Mouse (Mus musculus) midbrain, embryonic 13.5 days (tissue): Measurements from ENCODE around the gene Gm14085. TPM values are rescaled to one million over a fixed set of nuclear protein-coding genes. Genes with fewer than 3 reads are reported as not detected.
"Not testable (repeated sequence)": the region's sequence is repeated elsewhere in the genome, so short reads cannot be mapped to it uniquely, and the experiment has no call there.

Source experiments
- ATAC-seq: fragments of 200-750 bp; cut with Nextera tagmentation; 2 replicates; pipeline ENCODE4 v1.8.0; 2017; ENCODE audit warnings: mild to moderate bottlenecking, moderate TSS enrichment, moderate library complexity
- H3K27ac ChIP-seq: fragments of 300-500 bp; sonication (generic); 2 replicates; pipeline ENCODE4 v1.5.1; 2015; ENCODE audit warnings: inconsistent platforms, mild to moderate bottlenecking, moderate library complexity
- H3K27me3 ChIP-seq: fragments of 300-500 bp; sonication (generic); 2 replicates; pipeline ENCODE4 v1.6.1; 2015; ENCODE audit warnings: mild to moderate bottlenecking, inconsistent platforms
- H3K36me3 ChIP-seq: fragments of 300-500 bp; sonication (generic); 2 replicates; pipeline ENCODE4 v1.6.1; 2015; ENCODE audit warnings: mild to moderate bottlenecking, inconsistent platforms
- H3K4me1 ChIP-seq: fragments of 300-500 bp; sonication (generic); replicated peaks from 2 replicates; pipeline ENCODE4 v1.6.1; 2015; ENCODE audit warnings: inconsistent platforms
- H3K4me2 ChIP-seq: fragments of 300-500 bp; sonication (generic); replicated peaks from 2 replicates; pipeline ENCODE4 v1.6.1; 2015; ENCODE audit warnings: moderate library complexity, mild to moderate bottlenecking, inconsistent platforms
- H3K4me3 ChIP-seq: fragments of 300-500 bp; sonication (generic); replicated peaks from 2 replicates; pipeline ENCODE4 v1.5.1; 2015; ENCODE audit warnings: mild to moderate bottlenecking, inconsistent platforms
- H3K9ac ChIP-seq: fragments of 300-500 bp; sonication (generic); replicated peaks from 2 replicates; pipeline ENCODE4 v1.6.1; 2015; ENCODE audit warnings: mild to moderate bottlenecking, inconsistent platforms
- H3K9me3 ChIP-seq: fragments of 300-500 bp; sonication (generic); 2 replicates; pipeline ENCODE4 v1.6.1; 2016; ENCODE audit warnings: mild to moderate bottlenecking, inconsistent platforms
- WGBS: fragments of 180-500 bp; shearing (Covaris S2); methylation state at CpG from one replicate; pipeline ENCODE4 v1.1.7; 2015; 5-methylcytosine and 5-hydroxymethylcytosine counted together
- polyA plus RNA-seq: library from polyadenylated mRNA; unstranded; fragments of >200 nt; fragmentation: Nextera tagmentation; extraction: Ambion mirVana; gene quantifications from 2 replicates; pipeline ENCODE4 v1.2.1, GENCODE M21; 2015

Gene Gm14085
- not detected in 2 replicates for polyA plus RNA-seq

DNA sequence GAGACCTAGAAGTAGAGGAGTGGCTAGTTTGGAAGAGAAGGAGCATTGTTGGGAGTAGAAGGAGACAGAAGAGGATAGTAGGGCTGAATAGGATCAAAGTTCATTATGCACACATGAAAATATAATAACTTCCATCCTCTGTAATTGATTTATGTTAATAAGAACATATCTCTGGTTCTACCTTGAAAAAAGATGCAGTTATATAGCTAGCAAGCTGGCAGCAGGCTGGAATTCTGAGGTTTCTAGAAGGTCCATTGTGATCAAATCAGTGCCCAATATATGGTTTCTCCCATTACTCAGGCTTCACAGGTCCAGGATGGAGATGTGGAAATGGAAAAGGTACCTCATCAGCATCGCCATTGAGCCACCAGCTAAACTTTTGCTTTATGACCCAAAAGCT is at the start of gene Gm14085:
Gm14085 (plus strand) TSS at position 301 of the 400 bp plus-strand sequence.
- Histone ChIP-seq H3K27ac (no peak within 1 kb of the TSS), H3K4me2 (no peak within 1 kb of the TSS), H3K4me1 (no peaks in the 10 kb centered on the region), H3K27me3 (no peaks in the 10 kb centered on the region), H3K36me3 (no peaks in the 10 kb centered on the region), H3K9me3 (no peaks in the 10 kb centered on the region), H3K4me3 (no peak within 1 kb of the TSS), H3K9ac (no peak within 1 kb of the TSS)
- no peak for ATAC-seq
- WGBS: 88% methylated on average over 1 of the region's 1 CpGs

DNA sequence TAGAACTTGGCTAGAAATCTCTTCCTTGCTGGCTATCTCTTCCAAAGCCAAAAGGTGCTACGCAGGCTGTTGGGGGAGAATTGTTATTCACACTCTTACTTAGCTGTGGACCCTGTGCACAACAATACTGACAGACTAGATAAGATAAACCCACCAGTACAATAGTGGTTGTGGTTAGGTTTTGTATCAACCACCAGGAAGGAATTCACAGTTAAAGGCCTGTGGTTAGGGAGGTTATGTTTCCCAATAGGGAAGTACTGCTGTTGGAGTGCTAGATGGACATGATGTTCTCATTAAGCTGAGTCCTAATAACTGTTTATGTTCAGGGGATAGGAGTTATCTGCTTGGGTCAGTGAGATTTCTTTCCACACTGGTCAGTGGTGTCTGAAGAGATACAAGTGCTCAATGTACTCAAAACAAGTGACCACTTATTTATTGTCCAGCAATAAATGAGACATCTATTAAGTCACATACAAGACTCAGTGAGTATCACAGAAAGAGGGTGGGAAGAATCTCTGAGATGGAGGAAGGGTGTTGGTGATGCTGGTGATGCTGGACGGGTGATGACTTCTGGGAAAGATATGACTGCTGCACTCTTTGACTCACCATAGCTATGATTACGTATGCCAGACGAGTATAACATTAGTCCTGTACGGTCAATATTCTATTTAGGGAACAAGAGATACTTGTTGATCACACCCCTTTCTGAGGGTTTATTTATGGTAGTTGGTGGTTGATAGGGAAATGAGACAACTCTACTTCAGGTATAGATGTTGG is 45.8 kb upstream of the Gm14085 start:
- H3K4me2 ChIP-seq, H3K36me3 ChIP-seq, H3K4me3 ChIP-seq, H3K9me3 ChIP-seq, H3K9ac ChIP-seq, H3K4me1 ChIP-seq, H3K27ac ChIP-seq, H3K27me3 ChIP-seq, ATAC-seq: not testable (repeated sequence)
- 95% methylated on average over 5 of the region's 5 CpGs for WGBS

DNA sequence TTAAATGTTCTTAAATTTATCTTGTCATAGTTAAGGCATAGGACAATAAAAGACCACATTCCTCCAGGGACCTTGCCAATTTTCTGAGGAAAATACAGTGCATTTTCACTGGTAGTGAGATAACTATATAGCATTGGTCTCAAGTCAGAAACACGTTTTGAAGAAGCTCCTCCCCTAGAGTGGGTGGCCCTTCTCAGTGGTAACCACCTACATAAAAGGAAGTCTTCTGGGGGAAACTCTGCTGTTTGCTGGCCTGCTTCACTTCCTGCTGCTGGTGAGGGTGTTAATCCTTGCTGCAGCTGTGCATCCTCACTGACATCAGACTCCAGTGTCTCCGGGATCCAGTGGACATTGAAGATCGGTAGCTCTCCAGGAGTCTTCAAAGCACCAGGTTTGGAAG is 44.2 kb upstream of the Gm14085 start:
- H3K36me3 ChIP-seq, H3K4me1 ChIP-seq, H3K4me3 ChIP-seq, H3K4me2 ChIP-seq, H3K9me3 ChIP-seq, H3K27ac ChIP-seq, ATAC-seq, H3K9ac ChIP-seq, H3K27me3 ChIP-seq: not testable (repeated sequence)
- WGBS: 7% methylated on average over 1 of the region's 3 CpGs

DNA sequence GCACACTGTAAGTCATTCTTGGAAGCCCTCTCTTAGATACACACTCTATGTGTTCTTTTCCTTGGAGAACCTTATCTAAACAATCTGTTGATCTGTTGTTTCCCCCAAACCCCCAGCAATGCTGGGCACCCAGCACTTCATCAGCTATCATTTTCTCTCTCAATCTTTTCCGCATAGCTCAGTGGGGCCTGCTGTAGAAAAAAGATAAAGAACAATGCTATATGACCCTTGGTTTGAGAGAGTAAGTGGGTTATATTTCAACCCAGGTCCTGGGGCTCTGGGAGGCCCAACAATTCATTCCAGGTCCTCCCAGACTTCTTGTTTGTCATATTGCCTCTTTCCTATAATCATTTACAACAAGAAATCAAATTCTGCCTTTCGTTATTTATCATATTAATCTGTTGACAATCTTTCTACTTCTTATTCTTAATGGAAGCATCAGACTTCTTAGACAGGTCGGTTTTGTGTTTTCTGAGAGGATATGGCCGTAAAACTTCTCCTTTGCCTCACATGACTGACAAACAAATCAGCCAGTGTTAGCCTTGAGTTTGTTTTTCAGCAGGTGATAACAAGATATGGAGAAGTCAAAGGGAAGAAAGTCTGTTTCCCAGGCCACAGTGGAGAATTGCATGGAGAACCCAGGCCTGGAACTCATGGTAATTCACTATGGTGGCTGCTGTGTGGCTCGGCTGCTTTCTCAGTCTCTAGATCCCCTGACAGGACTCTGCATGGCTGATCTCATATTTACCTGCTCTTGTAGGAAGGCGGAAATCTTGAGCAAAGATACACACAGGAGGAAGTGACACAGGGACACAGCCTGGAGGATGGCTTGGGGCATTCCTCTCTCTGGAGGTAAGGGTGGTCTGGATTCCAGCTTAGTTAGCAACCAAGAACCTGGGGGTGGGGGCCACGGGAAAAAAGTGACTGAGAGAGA is 43.5 kb upstream of the Gm14085 start:
- no peaks in the 10 kb centered on the region for H3K36me3 ChIP-seq
- ATAC-seq: no peak
- no peak overlapping the region for H3K4me3 ChIP-seq
- H3K4me1 ChIP-seq: no peaks in the 10 kb centered on the region
- no peaks in the 10 kb centered on the region for H3K27me3 ChIP-seq
- WGBS: 89% methylated on average over 7 of the region's 7 CpGs
- no peak overlapping the region for H3K9ac ChIP-seq
- no peaks in the 10 kb centered on the region for H3K9me3 ChIP-seq
- no peak overlapping the region for H3K4me2 ChIP-seq
- H3K27ac ChIP-seq: no peak overlapping the region

DNA sequence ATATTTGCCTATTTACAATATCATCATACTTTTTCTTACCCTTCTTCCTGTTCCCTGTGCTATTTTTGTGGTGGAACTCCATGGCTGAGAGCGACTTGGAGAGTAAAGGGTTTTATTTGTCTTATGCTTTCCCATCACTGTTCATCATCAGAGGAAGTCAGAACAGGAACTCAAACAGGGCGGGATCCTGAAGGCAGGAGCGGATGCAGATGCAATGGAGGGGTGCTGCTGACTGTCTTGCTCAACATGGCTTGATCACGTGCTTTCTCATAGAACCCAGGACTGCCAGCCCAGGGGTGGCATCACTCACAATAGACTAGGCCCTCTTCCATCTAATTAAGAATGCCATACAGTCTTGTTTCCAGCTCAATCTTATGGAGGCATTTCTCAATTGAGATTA is 34.4 kb upstream of the Gm14085 start:
- 91% methylated on average over 4 of the region's 4 CpGs for WGBS
- no peak overlapping the region for H3K4me2 ChIP-seq
- H3K27ac ChIP-seq: no peak overlapping the region
- no peak overlapping the region for H3K9ac ChIP-seq
- no peaks in the 10 kb centered on the region for H3K36me3 ChIP-seq
- H3K4me3 ChIP-seq: no peak overlapping the region
- no peaks in the 10 kb centered on the region for H3K27me3 ChIP-seq
- no peak for ATAC-seq
- H3K4me1 ChIP-seq: no peaks in the 10 kb centered on the region
- H3K9me3 ChIP-seq: no peaks in the 10 kb centered on the region

DNA sequence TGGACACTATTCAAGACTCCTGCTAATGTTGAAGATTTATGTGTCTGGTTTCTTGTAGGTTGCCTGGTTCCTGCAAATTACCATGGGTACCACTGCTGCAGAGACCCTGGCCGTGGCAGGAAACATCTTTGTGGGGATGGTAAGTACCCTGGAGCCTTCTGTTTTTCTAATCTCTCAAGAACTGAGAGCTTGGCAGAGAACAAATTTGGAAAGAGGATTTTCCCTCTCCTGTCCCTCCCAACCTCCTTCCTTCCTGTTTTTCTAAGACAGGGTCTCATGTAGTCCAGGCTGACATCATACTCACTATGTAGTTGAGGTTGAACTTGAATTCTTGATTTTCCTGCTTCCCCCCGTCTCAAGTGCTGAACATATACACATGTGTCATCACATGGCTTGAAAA is 32.3 kb upstream of the Gm14085 start:
- H3K27me3 ChIP-seq: no peaks in the 10 kb centered on the region
- no peaks in the 10 kb centered on the region for H3K9me3 ChIP-seq
- no peak overlapping the region for H3K9ac ChIP-seq
- H3K4me3 ChIP-seq: no peak overlapping the region
- H3K36me3 ChIP-seq: no peaks in the 10 kb centered on the region
- no peak overlapping the region for H3K4me2 ChIP-seq
- 86% methylated on average over 2 of the region's 2 CpGs for WGBS
- ATAC-seq: no peak
- no peak overlapping the region for H3K27ac ChIP-seq
- H3K4me1 ChIP-seq: no peaks in the 10 kb centered on the region

DNA sequence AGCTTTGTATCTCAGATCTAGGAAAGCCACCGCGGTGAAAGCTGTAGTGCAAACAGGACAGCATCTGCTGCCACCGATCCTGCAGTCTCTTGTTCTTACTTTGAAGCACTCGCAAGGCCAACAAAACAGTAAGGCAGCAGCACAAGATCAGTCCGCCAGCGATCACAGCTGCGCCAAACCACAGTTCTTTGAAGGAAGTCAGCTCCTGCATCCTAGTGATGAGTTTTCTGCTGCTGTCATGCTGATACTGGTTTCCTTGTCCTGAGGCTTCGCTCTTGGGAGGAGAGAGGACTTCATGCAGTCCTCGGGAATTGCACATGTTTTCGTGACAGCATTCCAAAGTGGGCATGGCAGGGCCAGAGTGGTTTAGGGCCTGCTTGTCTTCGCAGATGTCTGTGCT is 17.8 kb upstream of the Gm14085 start:
- whole genome bisulfite sequencing: 27% methylated on average over 11 of the region's 11 CpGs
- peaks cover 2% of the 10 kb centered on the region; the same call in 1 of the 2 replicates for H3K27me3 ChIP-seq
- H3K4me2 ChIP-seq: peak overlapping the region; percentile 85
- no peaks in the 10 kb centered on the region for H3K36me3 ChIP-seq
- H3K4me1 ChIP-seq: peaks cover 9% of the 10 kb centered on the region
- H3K4me3 ChIP-seq: peak overlapping the region; percentile 61
- H3K9me3 ChIP-seq: no peaks in the 10 kb centered on the region
- no peak overlapping the region for H3K27ac ChIP-seq
- peak overlapping the region; percentile 60 for H3K9ac ChIP-seq
- no peak for ATAC-seq

DNA sequence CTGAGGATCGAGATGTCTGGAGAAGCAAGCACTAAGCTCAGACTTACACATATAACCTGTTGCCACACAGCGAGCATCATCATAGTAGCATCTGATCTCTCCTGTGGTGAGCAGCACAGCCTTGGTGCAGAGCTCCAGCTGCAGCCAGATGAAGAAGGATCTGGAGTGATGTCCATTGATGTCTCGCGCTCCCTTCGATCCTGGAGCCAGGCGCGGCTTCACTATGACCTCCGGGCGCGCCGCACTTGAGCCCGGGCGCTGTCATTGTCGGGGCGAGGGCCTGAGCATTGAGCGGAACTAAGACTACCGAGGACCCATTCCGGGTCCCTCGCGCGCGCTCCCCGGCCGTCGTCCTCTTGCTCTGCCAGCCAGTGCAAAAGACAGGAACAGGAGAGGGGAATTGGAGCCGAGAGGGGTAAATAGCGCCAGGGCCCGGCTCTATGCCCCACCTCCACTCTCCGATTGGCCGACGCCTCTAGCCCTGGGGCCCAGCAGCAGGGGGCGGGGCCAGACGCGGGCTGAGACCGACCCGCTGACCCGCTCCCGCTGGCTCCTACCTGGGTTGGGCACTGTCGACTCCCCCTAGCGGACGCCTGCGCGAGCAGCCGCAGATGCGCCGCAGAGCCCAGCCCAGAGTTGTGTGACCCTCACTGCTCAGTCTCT is 17.3 kb upstream of the Gm14085 start:
- Histone ChIP-seq H3K4me2 (peak overlapping the region; percentile 85), H3K36me3 (no peaks in the 10 kb centered on the region), H3K4me1 (peaks cover 9% of the 10 kb centered on the region), H3K27me3 (peaks cover 2% of the 10 kb centered on the region; the same call in 1 of the 2 replicates), H3K9ac (peak overlapping the region; percentile 60), H3K27ac (no peak overlapping the region), H3K9me3 (no peaks in the 10 kb centered on the region), H3K4me3 (peak overlapping the region; percentile 61)
- peak; percentile 100 for ATAC-seq
- 1% methylated on average over 45 of the region's 46 CpGs for WGBS

DNA sequence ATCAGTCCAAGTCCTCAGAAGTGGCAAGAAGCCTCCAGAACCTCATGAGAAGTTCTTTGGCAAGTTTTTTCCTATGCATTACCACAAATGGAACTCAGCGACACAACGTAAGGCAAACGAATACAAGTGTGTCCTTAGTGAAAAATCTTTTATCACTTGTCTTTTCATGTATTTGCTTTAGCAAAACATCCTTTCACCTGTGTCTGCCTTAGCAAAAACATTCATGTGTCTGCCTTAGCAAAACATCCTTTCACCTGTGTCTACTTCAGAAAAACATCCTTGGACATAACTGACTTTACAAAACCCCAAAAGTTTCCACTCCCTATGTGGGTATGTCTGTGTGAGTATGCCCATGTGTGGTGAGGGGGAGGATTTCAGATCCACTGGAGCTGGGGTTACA is 15.5 kb upstream of the Gm14085 start:
- H3K27me3 ChIP-seq: peaks cover 2% of the 10 kb centered on the region; the same call in 1 of the 2 replicates
- WGBS: 92% methylated on average over 3 of the region's 3 CpGs
- no peak for ATAC-seq
- H3K4me3 ChIP-seq: no peak overlapping the region
- peaks cover 9% of the 10 kb centered on the region for H3K4me1 ChIP-seq
- H3K9ac ChIP-seq: no peak overlapping the region
- no peak overlapping the region for H3K4me2 ChIP-seq
- no peaks in the 10 kb centered on the region for H3K36me3 ChIP-seq
- no peak overlapping the region for H3K27ac ChIP-seq
- no peaks in the 10 kb centered on the region for H3K9me3 ChIP-seq

DNA sequence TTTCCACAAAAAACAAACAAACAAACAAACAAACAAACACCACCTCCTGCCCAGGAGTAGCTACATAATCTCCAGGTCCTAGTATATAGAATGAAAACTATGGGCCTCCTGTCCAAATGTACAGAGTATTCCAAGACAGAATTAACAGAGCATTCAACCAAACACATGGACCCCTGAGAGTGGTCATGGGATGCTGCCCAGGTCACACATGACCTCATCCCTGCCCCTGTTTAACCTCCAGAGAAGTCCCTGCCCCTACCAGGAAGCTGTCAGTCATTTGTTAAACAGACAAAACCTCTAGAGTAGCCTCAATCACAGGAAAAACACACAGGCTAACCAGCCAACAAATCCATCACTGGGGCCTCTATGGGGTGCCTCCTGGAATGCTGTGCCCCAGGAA is 8.2 kb upstream of the Gm14085 start:
- no peak for ATAC-seq

DNA sequence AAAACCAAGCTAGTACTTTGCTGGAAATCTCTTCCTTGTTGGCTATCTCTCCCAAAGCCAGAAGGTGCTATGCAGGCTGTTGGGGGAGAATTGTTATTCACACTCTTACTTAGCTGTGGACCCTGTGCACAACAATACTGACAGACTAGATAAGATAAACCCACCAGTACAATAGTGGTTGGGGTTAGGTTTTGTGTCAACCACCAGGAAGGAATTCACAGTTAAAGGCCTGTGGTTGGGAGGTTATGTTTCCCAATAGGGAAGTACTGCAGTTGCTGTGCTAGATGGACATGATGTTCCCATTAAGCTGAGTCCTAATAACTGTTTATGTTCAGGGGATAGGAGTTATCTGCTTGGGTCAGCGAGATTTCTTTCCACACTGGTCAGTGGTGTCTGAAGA is 954 bp upstream of the Gm14085 start:
- H3K27ac ChIP-seq, H3K4me1 ChIP-seq, ATAC-seq, H3K27me3 ChIP-seq, H3K36me3 ChIP-seq, H3K9ac ChIP-seq, H3K4me2 ChIP-seq, H3K9me3 ChIP-seq, H3K4me3 ChIP-seq: not testable (repeated sequence)
- 78% methylated on average over 1 of the region's 1 CpGs for WGBS

More for the DNA sequence above, 8.2 kb upstream of the Gm14085 start:
- Histone ChIP-seq H3K4me1 (no peaks in the 10 kb centered on the region), H3K9me3 (no peaks in the 10 kb centered on the region), H3K36me3 (no peaks in the 10 kb centered on the region), H3K27me3 (no peaks in the 10 kb centered on the region), H3K27ac (no peak overlapping the region), H3K4me3 (no peak overlapping the region), H3K4me2 (no peak overlapping the region), H3K9ac (no peak overlapping the region)

DNA sequence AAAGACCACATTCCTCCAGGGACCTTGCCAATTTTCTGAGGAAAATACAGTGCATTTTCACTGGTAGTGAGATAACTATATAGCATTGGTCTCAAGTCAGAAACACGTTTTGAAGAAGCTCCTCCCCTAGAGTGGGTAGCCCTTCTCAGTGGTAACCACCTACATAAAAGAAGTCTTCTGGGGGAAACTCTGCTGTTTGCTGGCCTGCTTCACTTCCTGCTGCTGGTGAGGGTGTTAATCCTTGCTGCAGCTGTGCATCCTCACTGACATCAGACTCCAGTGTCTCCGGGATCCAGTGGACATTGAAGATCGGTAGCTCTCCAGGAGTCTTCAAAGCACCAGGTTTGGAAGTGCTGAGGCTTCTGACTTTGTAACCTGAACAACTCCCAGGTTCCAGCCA is 913 bp downstream of the Gm14085 start:
- not testable (repeated sequence) for ATAC-seq, H3K27me3 ChIP-seq, H3K9ac ChIP-seq, H3K4me1 ChIP-seq, H3K9me3 ChIP-seq, H3K27ac ChIP-seq, H3K4me2 ChIP-seq, H3K4me3 ChIP-seq, H3K36me3 ChIP-seq
- 73% methylated on average over 2 of the region's 3 CpGs for WGBS
